Mouse (Mus musculus) limb, embryonic 12.5 days (tissue): ENCODE measurements around the gene Rfx2. TPM values are rescaled to one million over a fixed set of nuclear protein-coding genes. Genes with fewer than 3 reads are reported as not detected.
A peak's percentile ranks its signal among the peaks of the same experiment; 100 is the strongest.

Experiments used
- ATAC-seq: fragments of 200-750 bp; cut with Nextera tagmentation; 2 replicates; pipeline ENCODE4 v1.8.0; 2017; ENCODE audit warnings: low read depth, moderate TSS enrichment; ENCODE audit not compliant: insufficient number of reproducible peaks, insufficient read depth, low FRiP score, low TSS enrichment
- H3K27ac ChIP-seq: fragments of 300-500 bp; sonication (generic); 2 replicates; pipeline ENCODE4 v1.5.1; 2016; ENCODE audit warnings: mild to moderate bottlenecking, moderate library complexity
- H3K27me3 ChIP-seq: fragments of 300-500 bp; sonication (generic); 2 replicates; pipeline ENCODE4 v1.6.1; 2016; ENCODE audit warnings: mild to moderate bottlenecking, moderate library complexity
- H3K36me3 ChIP-seq: fragments of 300-500 bp; sonication (generic); 2 replicates; pipeline ENCODE4 v1.6.1; 2016; ENCODE audit warnings: mild to moderate bottlenecking, moderate library complexity
- H3K4me1 ChIP-seq: fragments of 300-500 bp; sonication (generic); replicated peaks from 2 replicates; pipeline ENCODE4 v1.6.1; 2016
- H3K4me2 ChIP-seq: fragments of 300-500 bp; sonication (generic); 2 replicates; pipeline ENCODE4 v1.6.1; 2016; ENCODE audit warnings: mild to moderate bottlenecking, moderate library complexity
- H3K4me3 ChIP-seq: fragments of 300-500 bp; sonication (generic); replicated peaks from 2 replicates; pipeline ENCODE4 v1.5.1; 2016; ENCODE audit warnings: mild to moderate bottlenecking
- H3K9ac ChIP-seq: fragments of 300-500 bp; sonication (generic); replicated peaks from 2 replicates; pipeline ENCODE4 v1.6.1; 2016; ENCODE audit warnings: mild to moderate bottlenecking, moderate library complexity
- H3K9me3 ChIP-seq: fragments of 300-500 bp; sonication (generic); 2 replicates; pipeline ENCODE4 v1.6.1; 2016; ENCODE audit warnings: mild to moderate bottlenecking, moderate library complexity
- WGBS: fragments of 180-500 bp; shearing (Covaris S2); methylation state at CpG from one replicate; pipeline ENCODE4 v1.1.7; 2016; 5-methylcytosine and 5-hydroxymethylcytosine counted together
- polyA plus RNA-seq: library from polyadenylated mRNA; unstranded; fragments of >200 nt; fragmentation: Nextera tagmentation; extraction: Ambion mirVana; gene quantifications from 2 replicates; pipeline ENCODE4 v1.2.1, GENCODE M21; 2016

Gene Rfx2
- polyA plus RNA-seq, 1 experiment from 2014 or later = 4.1 TPM

DNA sequence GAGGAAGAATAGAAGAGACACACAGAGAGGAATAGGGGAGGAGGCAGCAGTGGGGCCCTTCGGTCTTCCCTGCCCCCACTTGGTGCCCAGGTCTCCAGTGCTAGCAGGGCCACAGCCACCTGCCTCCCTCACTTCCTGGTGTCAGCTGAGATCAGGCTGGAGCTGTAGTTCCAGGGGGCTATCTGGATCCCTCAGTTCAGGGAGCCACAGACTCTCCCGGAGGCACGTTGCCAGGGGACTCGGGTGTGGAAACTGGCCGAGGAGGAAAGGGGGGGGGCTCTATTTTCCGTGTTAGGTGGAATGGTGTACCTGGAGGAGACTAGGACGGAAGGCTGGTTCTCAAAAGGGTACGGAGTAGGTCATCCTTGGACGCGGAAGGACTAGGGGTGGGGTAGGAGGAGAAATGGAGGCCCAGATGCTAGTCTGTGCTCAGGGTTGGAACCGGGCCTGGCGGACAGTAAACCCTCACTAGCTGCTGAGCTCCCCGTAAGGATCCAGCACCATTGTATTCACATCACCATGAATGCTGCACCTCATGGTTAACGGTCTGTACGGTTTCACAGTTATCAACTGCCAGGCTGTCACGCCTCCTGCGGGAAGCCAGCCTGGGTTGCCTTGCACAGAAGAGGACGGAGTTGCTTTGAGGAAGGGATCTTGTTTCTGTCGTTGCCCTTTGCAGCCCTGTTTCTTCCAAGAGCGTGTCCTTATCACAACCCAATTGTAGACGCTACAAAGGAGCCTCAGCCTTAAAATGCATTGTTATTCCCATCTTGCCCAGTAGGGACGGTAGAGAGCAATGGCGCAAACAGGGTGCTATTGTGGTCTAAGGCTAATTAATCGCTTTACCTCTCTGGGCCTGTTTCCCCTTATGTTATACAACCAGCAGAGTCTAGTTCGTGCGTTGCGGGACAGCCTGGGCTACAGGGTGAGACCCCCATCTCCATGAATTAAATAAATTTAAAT, 67.8 kb downstream of the Rfx2 start:
- 0 out of 2 replicates have a peak overlapping the region, but pooled peaks have one; percentile 45 for H3K4me3 ChIP-seq
- H3K9me3 ChIP-seq = no peaks in the 10 kb centered on the region
- no peak for ATAC-seq
- H3K4me2 ChIP-seq = peak overlapping the region; percentile 77
- no peak overlapping the region for H3K9ac ChIP-seq
- peaks cover 17% of the 10 kb centered on the region for H3K36me3 ChIP-seq
- peak overlapping the region; percentile 81; the same call in 1 of the 2 replicates for H3K27ac ChIP-seq
- 54% methylated on average over 27 of the region's 27 CpGs for WGBS
- H3K4me1 ChIP-seq = peaks cover 50% of the 10 kb centered on the region
- H3K27me3 ChIP-seq = peaks cover under 1% of the 10 kb centered on the region; the same call in 1 of the 2 replicates

DNA sequence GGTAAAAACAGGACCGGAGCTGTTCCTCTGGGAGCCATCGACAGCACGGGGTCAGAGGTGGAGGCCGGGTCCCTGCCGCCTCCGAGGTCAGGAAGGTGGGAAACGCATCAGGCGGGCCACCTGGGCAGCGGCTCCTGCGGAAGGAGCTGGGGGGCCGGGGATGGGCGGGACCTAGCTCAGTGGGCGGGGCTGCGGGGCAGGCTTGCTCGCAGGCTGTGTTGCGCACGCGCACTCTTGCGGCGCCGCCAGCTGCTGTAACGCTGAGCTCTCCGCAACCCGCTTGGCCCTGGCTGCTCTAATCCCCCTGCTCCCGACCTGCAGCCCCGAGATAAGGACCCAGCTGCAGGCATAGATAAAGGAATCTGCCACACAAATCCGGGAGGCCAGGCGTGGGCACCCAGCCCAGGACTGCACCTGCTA, 68.8 kb downstream of the Rfx2 start:
- peaks cover 7% of the 10 kb centered on the region; the same call in 1 of the 2 replicates for H3K36me3 ChIP-seq
- H3K27me3 ChIP-seq = peaks cover 11% of the 10 kb centered on the region
- peak overlapping the region; percentile 45 for H3K4me3 ChIP-seq
- H3K4me2 ChIP-seq = peak overlapping the region; percentile 77
- peak overlapping the region; percentile 81 for H3K27ac ChIP-seq
- under 1% methylated on average over 20 of the region's 28 CpGs for WGBS
- peak; percentile 7; the same call in 1 of the 2 replicates for ATAC-seq
- H3K9ac ChIP-seq = peak overlapping the region; percentile 59
- peaks cover 59% of the 10 kb centered on the region for H3K4me1 ChIP-seq
- H3K9me3 ChIP-seq = no peaks in the 10 kb centered on the region

DNA sequence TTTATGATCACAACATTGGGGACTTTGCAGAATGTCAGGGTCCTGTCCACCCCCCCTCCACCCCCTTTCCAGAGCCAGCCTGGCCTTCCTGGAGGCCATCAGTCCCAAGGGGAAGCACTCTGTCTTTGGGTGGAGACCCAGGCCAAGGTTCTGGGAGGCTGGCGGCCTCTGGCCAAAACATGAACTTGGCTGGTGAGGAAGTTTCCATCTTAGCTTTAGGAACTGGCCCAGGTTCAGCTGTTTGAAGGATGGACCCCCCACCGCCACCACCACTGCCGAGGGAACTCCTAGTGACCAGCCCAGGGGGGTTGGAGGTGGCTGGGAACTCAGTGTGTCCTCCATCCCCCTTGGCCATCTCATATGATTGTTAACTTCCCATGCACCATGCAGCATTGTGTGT, 69.7 kb downstream of the Rfx2 start:
- Histone ChIP-seq H3K27me3 (peaks cover 20% of the 10 kb centered on the region), H3K9ac (no peak overlapping the region), H3K4me3 (no peak overlapping the region), H3K36me3 (no peaks in the 10 kb centered on the region), H3K9me3 (no peaks in the 10 kb centered on the region), H3K4me2 (no peak overlapping the region), H3K27ac (peak overlapping the region; percentile 81; the same call in 1 of the 2 replicates), H3K4me1 (peaks cover 66% of the 10 kb centered on the region)
- no peak for ATAC-seq
- 70% methylated on average over 3 of the region's 3 CpGs for WGBS

DNA sequence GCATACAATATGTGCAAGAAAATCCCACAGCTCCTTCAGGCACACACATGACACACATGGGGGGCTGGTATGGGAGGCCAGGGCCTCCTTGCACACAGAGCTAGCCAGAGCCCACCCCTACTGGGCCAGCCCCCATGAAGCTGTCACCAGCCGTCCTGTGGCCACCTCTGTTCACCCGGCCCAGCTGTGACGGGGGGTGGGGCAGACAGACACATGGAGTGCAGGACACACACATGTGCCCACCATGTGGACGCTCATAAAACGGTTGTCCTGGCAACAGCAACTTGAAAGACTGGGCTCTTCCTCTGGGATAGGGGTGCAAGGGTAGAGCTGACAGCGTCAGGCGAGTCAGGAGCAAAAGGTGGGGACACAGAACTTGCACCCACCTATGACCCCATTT, 71.6 kb downstream of the Rfx2 start:
- 17% methylated on average over 7 of the region's 7 CpGs for WGBS
- peaks cover 66% of the 10 kb centered on the region for H3K4me1 ChIP-seq
- H3K4me2 ChIP-seq = no peak overlapping the region; the same call in 1 of the 2 replicates
- no peak for ATAC-seq
- H3K9ac ChIP-seq = no peak overlapping the region
- H3K4me3 ChIP-seq = no peak overlapping the region
- no peaks in the 10 kb centered on the region for H3K36me3 ChIP-seq
- H3K27me3 ChIP-seq = peaks cover 39% of the 10 kb centered on the region
- no peak overlapping the region for H3K27ac ChIP-seq
- H3K9me3 ChIP-seq = no peaks in the 10 kb centered on the region

DNA sequence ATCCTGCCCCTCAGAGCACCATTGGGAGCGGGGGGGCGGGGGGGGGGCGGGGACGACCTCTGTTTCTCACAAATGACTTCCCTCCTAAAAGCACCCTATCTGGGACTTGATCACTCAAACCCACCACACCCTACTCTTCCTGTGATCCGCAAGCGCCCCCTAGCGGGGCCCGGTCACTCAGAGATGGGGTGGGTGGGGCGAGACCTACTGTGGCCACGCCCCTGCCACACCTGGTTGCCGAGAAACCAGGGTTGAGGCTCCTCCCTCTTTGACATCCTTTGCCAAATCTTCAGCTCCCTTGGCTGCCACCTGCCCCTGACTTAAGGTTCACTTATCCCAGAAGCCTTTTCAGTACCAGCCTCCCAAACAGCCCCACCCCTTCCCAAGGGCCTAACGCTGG, 72.7 kb downstream of the Rfx2 start:
- WGBS = 6% methylated on average over 12 of the region's 12 CpGs
- peaks cover 74% of the 10 kb centered on the region for H3K4me1 ChIP-seq
- no peaks in the 10 kb centered on the region for H3K36me3 ChIP-seq
- no peak overlapping the region for H3K27ac ChIP-seq
- no peak for ATAC-seq
- H3K4me3 ChIP-seq = no peak overlapping the region
- H3K4me2 ChIP-seq = peak overlapping the region; percentile 97; the same call in 1 of the 2 replicates
- peaks cover 50% of the 10 kb centered on the region for H3K27me3 ChIP-seq
- H3K9me3 ChIP-seq = no peaks in the 10 kb centered on the region
- H3K9ac ChIP-seq = no peak overlapping the region

DNA sequence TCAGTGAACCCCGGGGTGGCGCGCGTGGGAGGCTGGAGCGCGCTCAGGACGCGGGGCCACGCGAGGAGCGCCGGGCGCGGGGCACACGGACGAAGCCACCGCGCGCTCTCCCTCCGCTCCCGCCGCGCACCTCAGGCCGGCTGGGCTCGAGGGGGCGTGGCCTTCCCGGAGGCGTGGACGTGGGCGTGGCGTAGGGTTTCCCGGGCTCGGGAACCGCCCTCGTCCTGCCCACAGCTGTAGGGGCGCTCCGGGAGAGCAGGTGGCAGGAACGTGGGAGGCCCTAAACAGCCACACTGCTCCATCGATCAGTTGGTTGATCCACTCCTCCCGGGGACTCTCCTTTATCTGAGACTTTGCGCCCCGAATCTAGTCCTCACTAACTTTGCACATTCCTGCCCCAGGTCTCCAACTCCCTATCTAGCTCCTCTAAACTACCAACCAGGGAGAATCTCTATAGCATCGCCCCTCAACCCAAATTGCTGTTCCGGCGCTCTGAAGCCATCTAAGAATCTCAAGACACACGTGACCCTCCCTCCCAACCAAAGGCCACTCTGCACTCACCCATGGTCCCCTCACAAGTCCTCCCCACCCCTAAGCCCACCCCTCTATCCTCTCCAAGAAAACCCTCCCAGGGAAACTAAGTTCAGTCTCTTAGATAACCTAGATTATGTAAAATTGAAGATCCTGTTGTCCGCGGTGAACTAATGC, 73.2 kb downstream of the Rfx2 start, which contains the start of gene Nrtn:
Gene Nrtn, minus strand, starts transcription at position 115 of the 708 bp plus-strand sequence.
- H3K27me3 ChIP-seq = peaks cover 55% of the 10 kb centered on the region
- no peak within 1 kb of the TSS for H3K27ac ChIP-seq

DNA sequence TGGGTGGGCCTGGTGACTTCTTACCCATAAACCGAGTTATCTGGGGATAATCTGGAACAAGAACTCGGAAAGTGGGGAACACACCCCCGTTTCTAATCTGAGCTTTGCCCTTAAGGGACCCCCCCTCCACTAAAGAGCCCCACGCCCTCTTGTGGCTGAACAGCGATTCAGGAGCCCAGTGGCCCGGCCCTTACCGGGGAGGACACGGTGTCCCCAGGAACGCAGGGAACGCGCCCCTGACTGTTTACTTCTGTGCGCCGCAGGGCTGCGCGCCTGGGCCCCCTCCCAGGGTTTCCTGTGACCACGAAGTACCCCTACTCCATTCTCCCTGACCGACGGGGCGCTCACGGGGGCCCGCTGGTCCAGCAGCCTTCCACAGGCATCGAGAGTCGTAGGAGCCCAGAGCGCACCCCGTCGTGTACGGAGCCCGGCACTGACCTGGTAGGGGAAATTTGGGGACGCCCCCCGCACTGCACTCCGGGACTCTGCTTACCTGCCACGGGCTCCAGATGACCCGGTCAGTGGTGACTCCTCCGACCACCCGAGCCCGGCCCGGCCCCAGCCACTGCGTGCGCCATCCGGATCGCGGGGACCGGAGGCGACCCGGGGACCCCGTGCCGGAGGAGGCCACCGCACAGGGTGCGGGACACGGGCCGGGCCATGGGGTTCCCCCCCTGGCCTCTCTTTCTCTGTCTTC, 74.0 kb downstream of the Rfx2 start:
- Histone ChIP-seq H3K36me3 (no peaks in the 10 kb centered on the region), H3K27me3 (peaks cover 63% of the 10 kb centered on the region), H3K4me1 (peaks cover 64% of the 10 kb centered on the region), H3K9me3 (no peaks in the 10 kb centered on the region), H3K27ac (no peak overlapping the region), H3K9ac (peak overlapping the region; percentile 69), H3K4me3 (peak overlapping the region; percentile 62), H3K4me2 (peak overlapping the region; percentile 97)
- WGBS = 2% methylated on average over 46 of the region's 51 CpGs
- ATAC-seq = no peak

More for the DNA sequence above, 73.2 kb downstream of the Rfx2 start, which contains the start of gene Nrtn:
- peaks cover 69% of the 10 kb centered on the region for H3K4me1 ChIP-seq
- under 1% methylated on average over 37 of the region's 48 CpGs for WGBS
- peak within 1 kb of the TSS; percentile 62 for H3K4me3 ChIP-seq
- no peaks in the 10 kb centered on the region for H3K9me3 ChIP-seq
- H3K4me2 ChIP-seq = peak within 1 kb of the TSS; percentile 97
- H3K9ac ChIP-seq = peak within 1 kb of the TSS; percentile 69
- no peaks in the 10 kb centered on the region for H3K36me3 ChIP-seq
- no peak for ATAC-seq

DNA sequence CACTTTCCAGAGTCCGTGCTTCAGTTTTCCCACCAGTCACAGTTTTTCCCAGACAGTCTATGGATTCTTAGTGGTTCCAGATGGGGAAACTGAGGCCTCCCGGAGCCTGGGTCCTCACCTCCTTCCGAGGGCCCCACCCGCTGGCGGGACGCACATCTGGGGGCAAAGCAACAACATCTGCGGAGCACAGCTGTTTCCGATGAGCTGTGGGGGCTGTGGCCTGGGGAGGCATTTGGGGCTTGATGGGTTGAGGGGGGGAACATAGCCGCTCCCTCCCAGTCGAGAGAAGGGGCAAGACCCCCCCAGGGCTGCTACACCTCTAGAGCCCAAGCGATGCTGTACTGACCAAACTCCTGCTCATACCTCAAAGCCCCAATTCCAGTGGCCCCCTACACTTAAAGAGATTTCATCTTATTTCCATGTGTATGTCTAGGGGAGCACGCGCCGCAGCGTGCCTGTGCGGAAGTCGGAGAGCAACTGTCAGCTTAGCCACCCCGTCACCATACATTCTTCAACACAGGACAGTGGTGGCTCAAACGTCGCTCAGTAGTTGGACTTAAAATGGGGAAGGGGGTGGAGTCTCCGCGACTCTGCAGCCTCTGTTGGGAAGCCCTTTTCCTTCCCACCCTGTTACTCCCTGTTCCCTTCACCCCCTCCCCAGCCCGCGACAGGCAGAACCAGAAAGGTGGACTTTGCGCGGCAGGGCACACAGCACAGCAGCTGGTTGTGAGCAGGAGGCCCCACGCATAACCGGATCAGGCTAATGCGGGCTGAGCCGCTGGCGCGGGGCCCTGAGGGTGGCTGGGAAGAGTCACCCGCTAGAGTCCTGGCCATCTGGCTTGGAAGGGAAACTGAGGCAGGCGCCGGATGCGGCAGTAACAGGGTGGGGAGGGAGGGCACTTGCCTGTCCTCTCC, 76.3 kb downstream of the Rfx2 start:
- Histone ChIP-seq H3K27ac (no peak overlapping the region), H3K9me3 (0 out of 2 replicates have a peak, but pooled peaks cover 9% of the 10 kb centered on the region), H3K4me3 (peak overlapping the region; percentile 15; the same call in 1 of the 2 replicates), H3K9ac (no peak overlapping the region), H3K27me3 (peaks cover 85% of the 10 kb centered on the region), H3K4me1 (peaks cover 48% of the 10 kb centered on the region), H3K36me3 (no peaks in the 10 kb centered on the region), H3K4me2 (peak overlapping the region; percentile 9; the same call in 1 of the 2 replicates)
- no peak for ATAC-seq
- WGBS = 10% methylated on average over 36 of the region's 36 CpGs

DNA sequence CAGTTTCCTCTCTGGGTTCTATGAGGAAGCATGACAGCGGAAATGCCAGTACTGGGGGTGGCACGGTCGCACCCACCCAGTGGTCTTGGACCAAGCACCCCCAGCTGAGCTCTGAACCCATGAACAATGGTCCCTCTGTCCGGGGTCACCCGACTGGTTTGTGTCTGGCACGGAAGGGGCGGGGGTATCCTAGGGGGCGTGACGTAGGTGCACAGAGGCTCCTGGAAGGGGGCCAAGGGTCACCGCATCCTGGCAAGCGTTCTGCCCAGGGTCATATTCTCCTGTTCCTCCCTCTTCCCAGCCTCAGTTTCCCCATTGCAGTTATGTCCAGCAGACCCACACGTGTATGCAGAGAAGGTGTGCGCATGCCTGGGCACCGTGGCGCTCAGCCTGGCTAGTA, 77.4 kb downstream of the Rfx2 start:
- no peak overlapping the region for H3K4me3 ChIP-seq
- ATAC-seq = no peak
- peaks cover 85% of the 10 kb centered on the region for H3K27me3 ChIP-seq
- H3K36me3 ChIP-seq = no peaks in the 10 kb centered on the region
- H3K9ac ChIP-seq = no peak overlapping the region
- no peak overlapping the region for H3K4me2 ChIP-seq
- H3K4me1 ChIP-seq = peaks cover 37% of the 10 kb centered on the region
- H3K9me3 ChIP-seq = 0 out of 2 replicates have a peak, but pooled peaks cover 9% of the 10 kb centered on the region
- WGBS = 23% methylated on average over 15 of the region's 15 CpGs
- no peak overlapping the region for H3K27ac ChIP-seq
